Comparison of ENCODE assay signal across 7 mouse cellular contexts in genomic region chr10:25268476-25269351, GRCm38 (mm10). TPM values are rescaled to one million over a fixed set of nuclear protein-coding genes. Genes with fewer than 3 reads are reported as not detected.
DNase-seq lines count a peak whose midpoint lies in the region; ATAC-seq and TF ChIP-seq lines count a peak whose summit lies in the region.

No protein-coding gene starts in this region.

- no peaks in the 10 kb centered on the region for H3K79me2 ChIP-seq in heart, adult 2 months (replicated peaks; ENCODE audit: control insufficient read depth, insufficient read depth, low read length)

- no peak for TF ChIP-seq POLR2A in heart, adult 2 months (IDR thresholded peaks at IDR 0.05; ENCODE audit: insufficient read depth, low read depth, low read length)

- no peaks in the 10 kb centered on the region for H3K9me3 ChIP-seq in kidney, embryonic 15.5 days (replicated peaks)
- no peaks in the 10 kb centered on the region for H3K9me3 ChIP-seq in midbrain, embryonic 12.5 days

- TF ChIP-seq EP300 in heart, adult 2 months (IDR thresholded peaks at IDR 0.05; ENCODE audit: insufficient read depth, low read depth, low read length): no peak

- intact Hi-C loops in heart, adult 2 months (cut with DNase I): loop anchor here (1.0 to 10.0 kb wide), 2 partner anchors 220 to 876 kb away; no protein-coding TSS in a partner anchor

- ATAC-seq in kidney, embryonic 15.5 days (replicated peaks; ENCODE audit: low FRiP score): peak; percentile 77; the same call in 1 of the 2 replicates
- ATAC-seq in midbrain, embryonic 12.5 days (ENCODE audit: low FRiP score, low read depth): peak; percentile 50; the same call in 1 of the 2 replicates

- no peaks in the 10 kb centered on the region for H3K36me3 ChIP-seq in heart, adult 2 months (ENCODE audit: control insufficient read depth, insufficient read depth, low read length)
- H3K36me3 ChIP-seq in kidney, embryonic 15.5 days: peaks cover 16% of the 10 kb centered on the region
- 0 out of 2 replicates have a peak, but pooled peaks cover 4% of the 10 kb centered on the region for H3K36me3 ChIP-seq in midbrain, embryonic 12.5 days

- peaks cover 2% of the 10 kb centered on the region; the same call in 1 of the 2 replicates for H3K4me1 ChIP-seq in heart, adult 2 months (ENCODE audit: control insufficient read depth, insufficient read depth, low read length)
- H3K4me1 ChIP-seq in kidney, embryonic 15.5 days: peaks cover 2% of the 10 kb centered on the region; the same call in 1 of the 2 replicates
- peaks cover 5% of the 10 kb centered on the region; the same call in 1 of the 2 replicates for H3K4me1 ChIP-seq in midbrain, embryonic 12.5 days

- H3K4me2 ChIP-seq in kidney, embryonic 15.5 days: no peak overlapping the region
- H3K4me2 ChIP-seq in midbrain, embryonic 12.5 days (replicated peaks): no peak overlapping the region

- DNase-seq in right cerebral cortex, adult 18-20 months: peak; percentile 28
- no peak for DNase-seq in right cerebral cortex, postnatal 14 days
- peak; percentile 51 for DNase-seq in brain, embryonic 18.5 days (ENCODE audit: low read depth, low spot score)
- no peak for DNase-seq in heart, adult 2 months
- DNase-seq in testis, postnatal 10 days (ENCODE audit: low spot score): no peak

- peak; percentile 78 for TF ChIP-seq CTCF in heart, adult 2 months (IDR thresholded peaks at IDR 0.05)

- WGBS in heart, adult 2 months: 43% methylated on average over 18 of the region's 18 CpGs
- 52% methylated on average over 18 of the region's 18 CpGs for WGBS in kidney, embryonic 15.5 days
- WGBS in midbrain, embryonic 12.5 days: 57% methylated on average over 18 of the region's 18 CpGs

- H3K4me3 ChIP-seq in heart, adult 2 months: no peak overlapping the region
- H3K4me3 ChIP-seq in kidney, embryonic 15.5 days (replicated peaks): no peak overlapping the region
- H3K4me3 ChIP-seq in midbrain, embryonic 12.5 days: no peak overlapping the region

- H3K9ac ChIP-seq in heart, adult 2 months (ENCODE audit: low read depth, low read length): no peak overlapping the region
- no peak overlapping the region for H3K9ac ChIP-seq in kidney, embryonic 15.5 days
- no peak overlapping the region for H3K9ac ChIP-seq in midbrain, embryonic 12.5 days (replicated peaks)

- H3K27me3 ChIP-seq in heart, adult 2 months (ENCODE audit: control insufficient read depth, insufficient read depth, low read length): no peaks in the 10 kb centered on the region
- no peaks in the 10 kb centered on the region for H3K27me3 ChIP-seq in kidney, embryonic 15.5 days
- no peaks in the 10 kb centered on the region for H3K27me3 ChIP-seq in midbrain, embryonic 12.5 days

- H3K27ac ChIP-seq in heart, adult 2 months: no peak overlapping the region
- H3K27ac ChIP-seq in kidney, embryonic 15.5 days: no peak overlapping the region
- no peak overlapping the region for H3K27ac ChIP-seq in midbrain, embryonic 12.5 days (replicated peaks)

RNA-seq across cellular contexts. Expression of gene Akap7, which starts 39.0 kb away (rescaled TPM):
- total RNA-seq in heart, adult 2 months (2021): 10 to 100 TPM; 56.2 to 59.1 TPM
- polyA plus RNA-seq in heart, adult 2 months (2012; rRNA removed): 17.2 and 31.1 TPM in 2 replicates
- polyA plus RNA-seq in kidney, embryonic 15.5 days (2015; fragmentation: Nextera tagmentation; extraction: Ambion mirVana): 20.6 and 26.7 TPM in 2 replicates
- 22.0 and 23.0 TPM in 2 replicates for polyA plus RNA-seq in midbrain, embryonic 12.5 days (2016; fragmentation: Nextera tagmentation; extraction: Ambion mirVana)

Comparison
In these comparisons a context has a peak if more than half of its experiments do, and no peak if none do; other contexts are left out.
1. DNase-seq: peak in right cerebral cortex, adult 18-20 months (single experiment) and brain, embryonic 18.5 days (single experiment); none in right cerebral cortex, postnatal 14 days (single experiment), heart, adult 2 months (0 of 2) and testis, postnatal 10 days (single experiment).